Mouse (Mus musculus) myocyte (in vitro differentiated cells): ENCODE data around the gene Xkr7. TPM values are rescaled to one million over a fixed set of nuclear protein-coding genes. Genes with fewer than 3 reads are reported as not detected.

Experiments used
- H3K27me3 ChIP-seq: one replicate; pipeline ENCODE4 v1.6.1; 2011; ENCODE audit not compliant: control insufficient read depth, insufficient read depth, insufficient read length
- H3K36me3 ChIP-seq: one replicate; pipeline ENCODE4 v1.6.1; 2011; ENCODE audit not compliant: control insufficient read depth, insufficient read depth
- H3K4me2 ChIP-seq: one replicate; pipeline ENCODE4 v1.6.1; 2011; ENCODE audit warnings: low read depth, control low read depth
- H3K4me3 ChIP-seq: one replicate; pipeline ENCODE4 v1.5.1; 2011; ENCODE audit warnings: mild to moderate bottlenecking, control low read depth, moderate library complexity
- H3K79me2 ChIP-seq: one replicate; pipeline ENCODE4 v1.6.1; 2011; ENCODE audit not compliant: control insufficient read depth, insufficient read depth
- H3ac ChIP-seq: one replicate; pipeline ENCODE4 v1.6.1; 2011; ENCODE audit not compliant: control insufficient read depth, insufficient read length
- CEBPB ChIP-seq: IDR thresholded peaks from 2 replicates; pipeline ENCODE4 v1.6.1; 2011; ENCODE audit warnings: mild to moderate bottlenecking, moderate library complexity; ENCODE audit not compliant: poor library complexity, insufficient read depth, severe bottlenecking
- E2F4 ChIP-seq: IDR thresholded peaks from one replicate; pipeline ENCODE4 v1.6.1; 2011; ENCODE audit warnings: mild to moderate bottlenecking, control low read depth, moderate library complexity; ENCODE audit not compliant: insufficient read depth
- MAX ChIP-seq: IDR thresholded peaks from one replicate; pipeline ENCODE4 v1.6.1; 2011; ENCODE audit warnings: low read depth, mild to moderate bottlenecking, control low read depth
- MYOD1 ChIP-seq, 3 experiments: IDR thresholded peaks; one replicate each; pipeline ENCODE4 v1.6.1; 2011; ENCODE audit warnings: control low read depth in 2 of 3, low read depth in 2 of 3, mild to moderate bottlenecking in 2 of 3, moderate library complexity in 1 of 3; ENCODE audit not compliant: insufficient read length in 2 of 3, control insufficient read depth in 1 of 3
- MYOG ChIP-seq, 3 experiments: IDR thresholded peaks; one replicate each; pipeline ENCODE4 v1.6.1; 2011; ENCODE audit warnings: control low read depth in 2 of 3, low read depth in 2 of 3, mild to moderate bottlenecking in 2 of 3; ENCODE audit not compliant: insufficient read length in 2 of 3, control insufficient read depth in 1 of 3, insufficient read depth in 1 of 3
- POLR2A ChIP-seq: IDR thresholded peaks from one replicate; pipeline ENCODE4 v1.6.1; 2011; ENCODE audit warnings: low read depth, mild to moderate bottlenecking, control low read depth, moderate library complexity; ENCODE audit not compliant: insufficient read length
- POLR2AphosphoS2 ChIP-seq: IDR thresholded peaks from one replicate; pipeline ENCODE4 v1.6.1; 2011; ENCODE audit warnings: low read depth, control low read depth; ENCODE audit not compliant: insufficient read length
- REST ChIP-seq: IDR thresholded peaks from one replicate; pipeline ENCODE4 v1.6.1; 2011; ENCODE audit warnings: mild to moderate bottlenecking, control low read depth, moderate library complexity; ENCODE audit not compliant: insufficient read depth, insufficient read length
- SRF ChIP-seq: IDR thresholded peaks from one replicate; pipeline ENCODE4 v1.6.1; 2011; ENCODE audit warnings: low read depth; ENCODE audit not compliant: control insufficient read depth, insufficient read length
- TCF12 ChIP-seq: IDR thresholded peaks from one replicate; pipeline ENCODE4 v1.6.1; 2011; ENCODE audit warnings: mild to moderate bottlenecking, control low read depth; ENCODE audit not compliant: poor library complexity, insufficient read depth, severe bottlenecking
- TCF3 ChIP-seq: IDR thresholded peaks from one replicate; pipeline ENCODE4 v1.6.1; 2011; ENCODE audit warnings: low read depth, control low read depth; ENCODE audit not compliant: insufficient read length
- USF1 ChIP-seq: IDR thresholded peaks from one replicate; pipeline ENCODE4 v1.6.1; 2011; ENCODE audit warnings: low read depth, mild to moderate bottlenecking, control low read depth, moderate library complexity
- polyA plus RNA-seq: library from polyadenylated mRNA; unstranded; fragments of >200 nt; fragmentation: generic; extraction: Trizol; gene quantifications from one replicate; pipeline ENCODE4 v1.2.1, GENCODE M21; 2012; ENCODE audit warnings: missing spikeins

Xkr7 gene
- polyA plus RNA-seq, 1 experiment, result not detected

DNA sequence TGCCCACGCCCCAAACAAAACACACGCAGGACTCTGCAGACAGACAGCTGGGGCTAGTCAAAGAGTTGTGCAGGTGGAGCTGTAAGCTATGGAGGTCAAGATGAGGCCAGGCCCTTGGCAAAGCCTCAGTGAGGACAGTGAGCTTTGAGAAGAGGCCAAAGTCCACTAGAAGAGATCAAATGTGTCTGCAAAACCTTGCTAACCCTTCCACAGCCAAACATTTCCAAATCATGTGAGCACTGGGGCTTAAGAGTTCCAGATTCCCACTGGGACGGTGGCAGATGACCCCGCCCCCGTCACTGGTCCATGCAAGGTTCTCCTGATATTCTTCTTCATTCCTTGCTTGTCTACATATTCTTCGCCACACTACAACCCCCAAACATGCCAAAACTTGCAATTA is 50.2 kb downstream of the Xkr7 start:
- Histone ChIP-seq H3K4me3 (no peak overlapping the region), H3K36me3 (no peaks in the 10 kb centered on the region), H3ac (no peak overlapping the region), H3K4me2 (no peak overlapping the region), H3K27me3 (peaks cover 12% of the 10 kb centered on the region), H3K79me2 (no peaks in the 10 kb centered on the region)
- no peak for TF ChIP-seq USF1
- no peak for TF ChIP-seq SRF
- no peak for TF ChIP-seq MAX
- TF ChIP-seq POLR2AphosphoS2, result no peak
- TF ChIP-seq REST, result no peak
- TF ChIP-seq POLR2A, result no peak
- TF ChIP-seq MYOD1 (IDR thresholded peaks at IDR 0.05; ENCODE audit: control insufficient read depth in 1 of 3, insufficient read length in 2 of 3, low read depth in 2 of 3), result no peak
- TF ChIP-seq E2F4, result no peak
- TF ChIP-seq TCF12, result no peak
- no peak for TF ChIP-seq TCF3

DNA sequence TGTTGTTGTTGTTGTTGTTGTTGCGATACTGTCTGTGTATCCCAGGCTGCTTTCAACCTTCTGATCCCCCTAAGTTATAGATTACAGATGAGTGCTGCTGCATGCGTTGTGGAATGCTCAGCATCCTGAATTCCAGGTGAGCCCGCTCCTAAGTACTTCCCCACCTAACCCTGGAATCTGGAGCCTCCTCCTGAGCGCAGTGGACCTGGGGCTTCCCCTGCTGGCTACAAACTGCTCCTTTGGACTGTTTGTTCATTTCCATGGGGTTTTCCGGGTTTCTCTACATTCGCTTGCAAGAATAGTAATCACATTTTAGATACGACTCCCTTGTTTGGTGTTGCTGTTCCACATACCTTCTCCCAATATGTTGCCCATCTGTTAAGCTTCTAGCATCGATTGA is 51.6 kb downstream of the Xkr7 start:
- H3ac ChIP-seq, result no peak overlapping the region
- TF ChIP-seq E2F4 (no peak), MYOD1 (IDR thresholded peaks at IDR 0.05; ENCODE audit: control insufficient read depth in 1 of 3, insufficient read length in 2 of 3, low read depth in 2 of 3) (no peak), TCF12 (no peak), CEBPB (no peak), USF1 (no peak), MYOG (IDR thresholded peaks at IDR 0.05; ENCODE audit: control insufficient read depth in 1 of 3, insufficient read depth in 1 of 3, insufficient read length in 2 of 3, low read depth in 2 of 3) (no peak), SRF (no peak), MAX (no peak), POLR2A (no peak), REST (no peak), TCF3 (no peak), POLR2AphosphoS2 (no peak)
- no peaks in the 10 kb centered on the region for H3K36me3 ChIP-seq
- H3K4me3 ChIP-seq, result no peak overlapping the region
- peaks cover 3% of the 10 kb centered on the region for H3K27me3 ChIP-seq
- no peaks in the 10 kb centered on the region for H3K79me2 ChIP-seq
- H3K4me2 ChIP-seq, result no peak overlapping the region

DNA sequence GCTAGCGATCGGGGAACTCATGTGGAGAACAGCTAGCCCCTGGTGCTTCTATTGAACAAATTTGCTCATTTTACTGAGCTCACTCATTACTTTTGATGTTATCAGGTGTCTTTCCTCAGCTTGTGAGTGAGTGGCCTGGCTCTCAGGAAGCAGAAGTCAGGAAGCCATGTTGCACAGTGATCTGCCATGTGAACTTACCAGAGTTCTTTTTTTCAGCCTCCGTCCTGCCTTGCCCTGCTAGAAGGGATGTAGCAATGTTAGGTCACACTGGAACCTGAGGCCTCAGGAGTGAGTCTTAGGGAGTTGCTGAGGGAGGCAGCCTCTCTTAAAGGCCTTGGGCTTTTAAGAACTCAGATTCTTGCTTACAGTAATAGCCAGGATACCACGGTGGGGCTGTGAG is 52.2 kb downstream of the Xkr7 start:
- Histone ChIP-seq H3K4me3 (no peak overlapping the region), H3K27me3 (no peaks in the 10 kb centered on the region), H3K79me2 (no peaks in the 10 kb centered on the region), H3K36me3 (no peaks in the 10 kb centered on the region), H3K4me2 (no peak overlapping the region), H3ac (no peak overlapping the region)
- TF ChIP-seq MYOD1 (IDR thresholded peaks at IDR 0.05; ENCODE audit: control insufficient read depth in 1 of 3, insufficient read length in 2 of 3, low read depth in 2 of 3) (no peak), E2F4 (no peak), MYOG (IDR thresholded peaks at IDR 0.05; ENCODE audit: control insufficient read depth in 1 of 3, insufficient read depth in 1 of 3, insufficient read length in 2 of 3, low read depth in 2 of 3) (no peak), TCF3 (no peak), REST (no peak), SRF (no peak), USF1 (no peak), TCF12 (no peak)

DNA sequence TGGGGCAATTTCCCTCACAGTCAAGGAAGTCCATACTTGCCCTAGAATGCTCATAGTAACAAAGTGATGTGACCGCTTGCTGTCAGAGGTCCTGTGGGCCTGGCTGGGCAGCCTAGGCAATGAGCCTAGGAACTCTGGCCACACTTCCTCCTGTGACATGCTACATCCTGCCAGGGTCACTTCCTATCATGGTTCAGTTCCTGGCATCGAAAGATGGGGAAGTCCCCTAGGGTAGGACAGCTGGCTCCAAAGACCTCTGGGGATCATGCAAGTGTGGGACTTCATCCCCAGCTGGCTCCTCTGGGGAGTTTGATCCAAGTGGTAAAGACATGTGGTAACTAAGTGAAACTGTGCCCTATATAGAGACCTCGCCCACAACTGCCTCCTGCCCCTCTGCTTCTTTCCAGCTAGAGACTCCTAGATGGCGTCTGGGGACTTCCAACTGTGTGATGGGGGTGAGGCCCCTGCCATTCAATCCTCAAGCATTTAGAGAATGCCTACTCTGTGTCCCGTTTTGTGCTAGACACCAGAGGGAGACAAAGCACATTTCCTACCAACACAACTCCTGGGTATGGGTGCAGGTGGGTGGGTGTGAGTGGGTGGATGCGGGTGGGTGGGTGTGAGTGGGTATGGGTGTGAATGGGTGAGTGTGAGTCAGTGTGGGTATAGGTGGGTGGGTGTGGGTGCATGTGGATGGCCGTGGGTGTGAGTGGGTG is 52.8 kb downstream of the Xkr7 start:
- Histone ChIP-seq H3ac (no peak overlapping the region), H3K36me3 (no peaks in the 10 kb centered on the region), H3K27me3 (no peaks in the 10 kb centered on the region), H3K79me2 (no peaks in the 10 kb centered on the region), H3K4me3 (no peak overlapping the region), H3K4me2 (no peak overlapping the region)
- TF ChIP-seq MYOD1 (IDR thresholded peaks at IDR 0.05; ENCODE audit: control insufficient read depth in 1 of 3, insufficient read length in 2 of 3, low read depth in 2 of 3), result no peak
- TF ChIP-seq MYOG (IDR thresholded peaks at IDR 0.05; ENCODE audit: control insufficient read depth in 1 of 3, insufficient read depth in 1 of 3, insufficient read length in 2 of 3, low read depth in 2 of 3), result no peak
- TF ChIP-seq CEBPB, result no peak
- TF ChIP-seq E2F4, result no peak
- TF ChIP-seq USF1, result no peak
- no peak for TF ChIP-seq MAX
- no peak for TF ChIP-seq REST
- no peak for TF ChIP-seq TCF12
- no peak for TF ChIP-seq POLR2AphosphoS2
- TF ChIP-seq TCF3, result no peak

DNA sequence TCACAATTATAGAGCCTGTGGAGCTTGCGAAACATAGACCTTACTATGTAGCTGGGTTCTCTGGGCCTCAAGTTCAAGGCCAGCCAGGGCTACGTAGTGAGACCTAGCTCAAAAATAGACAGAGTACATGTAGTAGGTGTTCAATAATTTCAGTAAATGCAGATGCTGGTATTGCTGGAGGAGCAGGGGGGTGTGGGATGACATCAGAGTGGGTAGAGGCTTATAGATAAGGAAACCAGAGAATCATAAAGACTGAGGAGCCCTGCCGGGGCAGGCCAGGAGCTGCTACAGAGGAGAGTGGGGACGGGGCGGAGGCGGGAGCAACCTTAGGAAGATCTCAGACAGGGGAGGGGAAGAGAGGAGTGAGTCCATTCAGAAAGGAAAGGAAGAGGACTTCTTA is 53.9 kb downstream of the Xkr7 start:
- no peak overlapping the region for H3K4me2 ChIP-seq
- TF ChIP-seq USF1, result no peak

More for the DNA sequence above, 53.9 kb downstream of the Xkr7 start:
- H3ac ChIP-seq, result no peak overlapping the region
- no peaks in the 10 kb centered on the region for H3K36me3 ChIP-seq
- H3K79me2 ChIP-seq, result no peaks in the 10 kb centered on the region
- no peaks in the 10 kb centered on the region for H3K27me3 ChIP-seq
- H3K4me3 ChIP-seq, result no peak overlapping the region
